Mouse (Mus musculus) heart, embryonic 16.5 days (tissue): ENCODE results near the gene Cd3g. TPM values are rescaled to one million over a fixed set of nuclear protein-coding genes. Genes with fewer than 3 reads are reported as not detected.

Experiments
- ATAC-seq: fragments of 200-750 bp; cut with Nextera tagmentation; replicated peaks from 2 replicates; pipeline ENCODE4 v1.8.0; 2017; ENCODE audit warnings: moderate number of reproducible peaks; ENCODE audit not compliant: insufficient read depth, low FRiP score; ENCODE audit errors: extremely low read depth
- H3K27ac ChIP-seq: fragments of 300-500 bp; sonication (generic); 2 replicates; pipeline ENCODE4 v1.5.1; 2014; ENCODE audit warnings: mild to moderate bottlenecking, low read length, control low read depth, moderate library complexity
- H3K27me3 ChIP-seq: fragments of 300-500 bp; sonication (generic); 2 replicates; pipeline ENCODE4 v1.6.1; 2014; ENCODE audit warnings: low read length, mixed read lengths; ENCODE audit not compliant: control insufficient read depth, insufficient read depth
- H3K36me3 ChIP-seq: fragments of 300-500 bp; sonication (generic); 2 replicates; pipeline ENCODE4 v1.6.1; 2014; ENCODE audit not compliant: control insufficient read depth, insufficient read depth
- H3K4me1 ChIP-seq: fragments of 300-500 bp; sonication (generic); 2 replicates; pipeline ENCODE4 v1.6.1; 2014; ENCODE audit warnings: low read length, mixed read lengths; ENCODE audit not compliant: control insufficient read depth, insufficient read depth
- H3K4me2 ChIP-seq: fragments of 300-500 bp; sonication (generic); 2 replicates; pipeline ENCODE4 v1.6.1; 2014; ENCODE audit warnings: low read depth, mild to moderate bottlenecking, control low read depth, low read length
- H3K4me3 ChIP-seq: fragments of 300-500 bp; sonication (generic); 2 replicates; pipeline ENCODE4 v1.5.1; 2014; ENCODE audit warnings: mild to moderate bottlenecking, control low read depth, low read length
- H3K9ac ChIP-seq: fragments of 300-500 bp; sonication (generic); 2 replicates; pipeline ENCODE4 v1.6.1; 2014; ENCODE audit warnings: low read length, control low read depth
- H3K9me3 ChIP-seq: fragments of 300-500 bp; sonication (generic); replicated peaks from 2 replicates; pipeline ENCODE4 v1.6.1; 2016; ENCODE audit warnings: low read length; ENCODE audit not compliant: control insufficient read depth
- WGBS: fragments of 180-500 bp; shearing (Covaris S2); extraction: QIAGEN DNeasy Blood & Tissue Kit; methylation state at CpG from one replicate; pipeline ENCODE4 v1.1.7; 2014; 5-methylcytosine and 5-hydroxymethylcytosine counted together
- polyA plus RNA-seq: library from polyadenylated mRNA; unstranded; fragments of >200 nt; fragmentation: Nextera tagmentation; extraction: Ambion mirVana; gene quantifications from 2 replicates; pipeline ENCODE4 v1.2.1, GENCODE M21; 2015

Gene Cd3g
- polyA plus RNA-seq, 1 experiment from 2014 or later = 99.6 TPM

DNA sequence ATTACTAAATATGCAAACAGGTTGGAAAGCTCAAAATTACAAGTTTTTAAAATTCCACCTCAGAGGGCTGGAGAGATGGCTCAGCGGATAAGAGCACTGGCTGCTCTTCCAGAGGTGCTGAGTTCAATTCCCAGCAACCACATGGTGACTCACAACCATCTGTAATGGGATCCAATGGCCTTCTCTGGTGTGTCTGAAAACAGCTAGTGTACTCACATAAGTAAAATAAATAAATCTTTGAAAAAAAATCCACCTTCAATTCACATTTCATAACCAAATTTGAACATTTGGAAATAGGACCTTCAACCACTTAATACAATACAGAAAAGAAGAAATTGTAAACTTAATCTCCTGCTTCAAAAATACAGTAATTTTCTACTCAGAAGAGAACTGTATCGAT lies 60.6 kb downstream of the Cd3g start:
- WGBS = 26% methylated on average over 2 of the region's 2 CpGs
- no peaks in the 10 kb centered on the region for H3K9me3 ChIP-seq
- no peak for ATAC-seq
- H3K27me3 ChIP-seq = no peaks in the 10 kb centered on the region
- peak overlapping the region; percentile 97 for H3K27ac ChIP-seq
- no peaks in the 10 kb centered on the region for H3K36me3 ChIP-seq
- peak overlapping the region; percentile 78 for H3K4me2 ChIP-seq
- H3K4me1 ChIP-seq = peaks cover 23% of the 10 kb centered on the region
- H3K4me3 ChIP-seq = peak overlapping the region; percentile 98
- H3K9ac ChIP-seq = peak overlapping the region; percentile 100

Other genes starting within 250 kb of the Cd3g start
- 25.9 and 30.4 TPM in 2 replicates for gene Phldb1, start 245.2 kb downstream of the Cd3g start, polyA plus RNA-seq
- gene Arcn1, start 212.6 kb downstream of the Cd3g start, polyA plus RNA-seq = 120 and 132 TPM in 2 replicates
- 56.9 and 65.2 TPM in 2 replicates for gene Ift46, start 212.5 kb downstream of the Cd3g start, polyA plus RNA-seq
- 2.7 TPM in 2 replicates for gene Tmem25, start 181.1 kb downstream of the Cd3g start, polyA plus RNA-seq
- gene Ttc36, start 177.4 kb downstream of the Cd3g start, polyA plus RNA-seq = 0.39 and 1.1 TPM in 2 replicates
- 7.7 and 8.2 TPM in 2 replicates for gene Kmt2a, start 99.1 kb downstream of the Cd3g start, polyA plus RNA-seq
- gene Atp5l, start 59.7 kb downstream of the Cd3g start, polyA plus RNA-seq = 1,180 and 1,367 TPM in 2 replicates
- gene Ube4a, start 14.8 kb downstream of the Cd3g start, polyA plus RNA-seq = 16.8 and 17.7 TPM in 2 replicates
- gene Cd3d, start 1.4 kb upstream of the Cd3g start, polyA plus RNA-seq = 11.7 and 30.7 TPM in 2 replicates
- 25.0 and 71.7 TPM in 2 replicates for gene Cd3e, start 29.2 kb upstream of the Cd3g start, polyA plus RNA-seq
- 4.2 and 6.1 TPM in 2 replicates for gene Mpzl2, start 59.4 kb upstream of the Cd3g start, polyA plus RNA-seq
- gene Mpzl3, start 74.8 kb upstream of the Cd3g start, polyA plus RNA-seq = 1.5 and 1.9 TPM in 2 replicates
- 0.41 and 0.87 TPM in 2 replicates for gene Jaml, start 98.8 kb upstream of the Cd3g start, polyA plus RNA-seq
- gene Scn2b, start 137.4 kb upstream of the Cd3g start, polyA plus RNA-seq = 1.3 and 2.3 TPM in 2 replicates
- gene Scn4b, start 158.0 kb upstream of the Cd3g start, polyA plus RNA-seq = 0.75 and 1.6 TPM in 2 replicates
- gene BC049352, start 201.6 kb upstream of the Cd3g start, polyA plus RNA-seq = 0.13 TPM in 1 of 2 replicates, not detected in the other
- 0.79 and 1.4 TPM in 2 replicates for gene Tmprss4, start 223.7 kb upstream of the Cd3g start, polyA plus RNA-seq